Mouse (Mus musculus) testis, postnatal 14 days (tissue): ENCODE results near the gene Boc.

Experiments
- DNase-seq: peaks from one replicate; pipeline ENCODE4 v3.0.0; 2021; ENCODE audit warnings: low spot score

Gene Boc

GRCm38 (mm10) chr16:44552726-44553125, 6.0 kb downstream of the Boc start:
- DNase-seq = no peak

GRCm38 (mm10) chr16:44552036-44552435, 6.7 kb downstream of the Boc start:
- no peak for DNase-seq

- DNase-seq = no peak
Observed at GRCm38 (mm10) chr16:44551491-44551890, 7.2 kb downstream of the Boc start.

- no peak for DNase-seq
Observed at GRCm38 (mm10) chr16:44550843-44551242, 7.9 kb downstream of the Boc start.

- no peak for DNase-seq
Observed at GRCm38 (mm10) chr16:44549867-44550679, 8.6 kb downstream of the Boc start.

- no peak for DNase-seq
Observed at GRCm38 (mm10) chr16:44549381-44549780, 9.3 kb downstream of the Boc start.

GRCm38 (mm10) chr16:44547976-44548375, 10.7 kb downstream of the Boc start:
- DNase-seq = no peak

- DNase-seq = no peak
Observed at GRCm38 (mm10) chr16:44546831-44547230, 11.9 kb downstream of the Boc start.

GRCm38 (mm10) chr16:44545939-44546338, 12.8 kb downstream of the Boc start:
- no peak for DNase-seq

- no peak for DNase-seq
Observed at GRCm38 (mm10) chr16:44545153-44545552, 13.5 kb downstream of the Boc start.

GRCm38 (mm10) chr16:44543098-44543497, 15.6 kb downstream of the Boc start:
- DNase-seq = no peak

- DNase-seq = no peak
Observed at GRCm38 (mm10) chr16:44542029-44542690, 16.5 kb downstream of the Boc start.

GRCm38 (mm10) chr16:44539611-44540010, 19.1 kb downstream of the Boc start:
- DNase-seq = no peak

- DNase-seq = no peak
Observed at GRCm38 (mm10) chr16:44538401-44539395, 20.0 kb downstream of the Boc start.

- DNase-seq = no peak
Observed at GRCm38 (mm10) chr16:44534122-44534521, 24.6 kb downstream of the Boc start.

GRCm38 (mm10) chr16:44533522-44533921, 25.2 kb downstream of the Boc start:
- no peak for DNase-seq

GRCm38 (mm10) chr16:44532851-44533250, 25.8 kb downstream of the Boc start:
- no peak for DNase-seq

- no peak for DNase-seq
Observed at GRCm38 (mm10) chr16:44531239-44531797, 27.4 kb downstream of the Boc start.

GRCm38 (mm10) chr16:44530829-44531228, 27.9 kb downstream of the Boc start:
- DNase-seq = no peak

- no peak for DNase-seq
Observed at GRCm38 (mm10) chr16:44530191-44530590, 28.5 kb downstream of the Boc start.

- DNase-seq = no peak
Observed at GRCm38 (mm10) chr16:44529691-44530090, 29.0 kb downstream of the Boc start.

- DNase-seq = no peak
Observed at GRCm38 (mm10) chr16:44528955-44529354, 29.7 kb downstream of the Boc start.
